Mouse (Mus musculus): ENCODE measurements around the gene Magt1. TPM values are rescaled to one million over a fixed set of nuclear protein-coding genes. Genes with fewer than 3 reads are reported as not detected.
"Not testable (repeated sequence)": the region's sequence is repeated elsewhere in the genome, so short reads cannot be mapped to it uniquely, and the experiment has no call there.

Magt1 gene
- polyA plus RNA-seq, 1 experiment from 2014 or later = 63.7 TPM

DNA sequence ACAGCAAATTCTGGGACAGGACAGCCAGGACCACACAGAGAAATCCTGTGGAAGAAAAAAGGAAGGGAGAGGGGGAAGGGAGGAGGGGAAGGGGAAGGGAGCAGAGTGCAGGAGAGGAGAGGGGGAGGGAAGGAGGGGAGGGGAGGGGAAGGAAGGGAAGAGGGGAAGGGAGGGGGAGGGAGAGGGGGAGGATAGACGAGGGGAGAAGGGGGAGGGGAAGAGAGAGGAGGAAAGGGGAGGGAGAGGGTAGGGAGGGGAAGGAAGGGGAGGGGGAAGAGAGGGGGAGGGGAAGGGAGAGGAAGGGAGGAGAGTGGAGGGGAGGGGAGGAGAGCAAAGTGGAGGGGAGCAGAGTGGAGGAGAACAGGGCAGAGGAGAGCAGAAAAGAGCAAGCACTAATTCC lies 87.8 kb downstream of the Magt1 start:
- Histone ChIP-seq H3K4me1 (replicated peaks) (peaks cover 7% of the 10 kb centered on the region; the same call in 1 of the 2 replicates), H3K4me2 (no peak overlapping the region), H3K36me3 (peaks cover 8% of the 10 kb centered on the region; the same call in 1 of the 2 replicates), H3K9ac (replicated peaks) (no peak overlapping the region), H3K27ac (no peak overlapping the region), H3K9me3 (peaks cover 8% of the 10 kb centered on the region; the same call in 1 of the 2 replicates), H3K4me3 (replicated peaks) (no peak overlapping the region), H3K27me3 (no peaks in the 10 kb centered on the region)
- ATAC-seq (ENCODE audit: insufficient number of reproducible peaks, insufficient read depth, low FRiP score, low TSS enrichment, low read depth) = no peak
- WGBS = no CpG with 5 or more reads among the region's 1 CpGs

DNA sequence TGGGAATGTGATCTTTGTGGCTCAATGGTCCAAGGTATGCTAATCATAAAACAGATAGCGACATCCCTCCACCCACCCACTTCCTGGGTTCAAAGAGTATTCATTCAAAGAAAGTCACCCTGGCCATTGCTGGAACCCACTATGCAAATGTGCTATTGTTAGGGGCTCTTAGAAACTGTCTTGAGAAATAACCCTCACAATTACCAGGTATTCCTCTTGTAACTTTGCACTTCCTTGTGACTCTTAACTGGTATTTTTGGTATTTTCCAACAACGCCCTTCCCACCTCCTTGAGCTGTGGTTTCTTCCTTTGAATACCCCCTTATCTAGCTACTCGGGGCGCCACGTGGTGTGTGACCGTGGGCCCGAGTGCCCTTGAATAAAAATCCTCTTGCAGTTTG lies 88.7 kb downstream of the Magt1 start:
- H3K27ac ChIP-seq; H3K27me3 ChIP-seq; H3K9me3 ChIP-seq; ATAC-seq (ENCODE audit: insufficient number of reproducible peaks, insufficient read depth, low FRiP score, low TSS enrichment, low read depth); H3K4me2 ChIP-seq; H3K9ac ChIP-seq (replicated peaks); H3K36me3 ChIP-seq; H3K4me3 ChIP-seq (replicated peaks); H3K4me1 ChIP-seq (replicated peaks): not testable (repeated sequence)
- WGBS = 94% methylated on average over 7 of the region's 7 CpGs

DNA sequence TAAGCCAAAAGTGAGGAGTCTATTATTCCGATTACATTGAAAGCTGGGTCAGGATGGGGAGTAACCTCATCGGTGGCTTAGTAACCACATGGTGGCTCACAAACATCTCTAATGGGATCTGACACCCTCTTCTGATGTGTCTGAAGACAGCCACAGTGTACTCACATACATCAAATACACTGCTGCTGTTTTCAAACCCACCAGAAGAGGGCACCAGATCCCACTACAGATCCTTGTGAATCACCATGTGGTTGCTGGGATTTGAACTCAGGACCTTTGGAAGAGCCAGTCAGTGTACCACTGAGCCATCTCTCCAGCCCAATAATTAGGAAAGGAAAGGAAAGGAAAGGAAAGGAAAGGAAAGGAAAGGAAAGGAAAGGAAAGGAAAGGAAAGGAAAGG lies 90.3 kb downstream of the Magt1 start:
- no peak overlapping the region for H3K4me2 ChIP-seq
- H3K9ac ChIP-seq (replicated peaks) = no peak overlapping the region
- WGBS = 89% methylated on average over 2 of the region's 2 CpGs
- no peak overlapping the region for H3K4me3 ChIP-seq (replicated peaks)
- H3K27ac ChIP-seq = no peak overlapping the region
- 0 out of 2 replicates have a peak, but pooled peaks cover 3% of the 10 kb centered on the region for H3K4me1 ChIP-seq (replicated peaks)
- ATAC-seq (ENCODE audit: insufficient number of reproducible peaks, insufficient read depth, low FRiP score, low TSS enrichment, low read depth) = no peak
- peaks cover 8% of the 10 kb centered on the region; the same call in 1 of the 2 replicates for H3K36me3 ChIP-seq
- no peaks in the 10 kb centered on the region for H3K27me3 ChIP-seq
- peaks cover 8% of the 10 kb centered on the region; the same call in 1 of the 2 replicates for H3K9me3 ChIP-seq

Other genes starting within 250 kb of the Magt1 start
- 0.53 and 0.72 TPM in 2 replicates for gene Fgf16, start 247.6 kb downstream of the Magt1 start, polyA plus RNA-seq (2016; fragmentation: Nextera tagmentation; extraction: Ambion mirVana)
- gene Atrx, start 82.5 kb downstream of the Magt1 start, polyA plus RNA-seq (2016; fragmentation: Nextera tagmentation; extraction: Ambion mirVana) = 252 and 261 TPM in 2 replicates
- 342 TPM in 2 replicates for gene Cox7b, start 3.8 kb upstream of the Magt1 start, polyA plus RNA-seq (2016; fragmentation: Nextera tagmentation; extraction: Ambion mirVana)
- gene Atp7a, start 15.4 kb upstream of the Magt1 start, polyA plus RNA-seq (2016; fragmentation: Nextera tagmentation; extraction: Ambion mirVana) = 35.5 and 38.2 TPM in 2 replicates
- 0.31 and 0.35 TPM in 2 replicates for gene Tlr13, start 131.3 kb upstream of the Magt1 start, polyA plus RNA-seq (2016; fragmentation: Nextera tagmentation; extraction: Ambion mirVana)
- gene Pgk1, start 175.2 kb upstream of the Magt1 start, polyA plus RNA-seq (2016; fragmentation: Nextera tagmentation; extraction: Ambion mirVana) = 337 and 358 TPM in 2 replicates
- 6.5 and 8.5 TPM in 2 replicates for gene Taf9b, start 209.3 kb upstream of the Magt1 start, polyA plus RNA-seq (2016; fragmentation: Nextera tagmentation; extraction: Ambion mirVana)
- not detected in 2 replicates for gene Fnd3c2, start 243.5 kb upstream of the Magt1 start, polyA plus RNA-seq (2016; fragmentation: Nextera tagmentation; extraction: Ambion mirVana)